Mouse (Mus musculus) lung, adult 18-20 months (tissue): ENCODE measurements around the gene Tulp1.
"Not testable (repeated sequence)": the region's sequence is repeated elsewhere in the genome, so short reads cannot be mapped to it uniquely, and the experiment has no call there.

Experiments used
- DNase-seq, 2 experiments: peaks; one replicate each; pipeline ENCODE4 v3.0.0; 2022; ENCODE audit warnings: mixed read lengths in 2 of 2

Gene Tulp1

DNA sequence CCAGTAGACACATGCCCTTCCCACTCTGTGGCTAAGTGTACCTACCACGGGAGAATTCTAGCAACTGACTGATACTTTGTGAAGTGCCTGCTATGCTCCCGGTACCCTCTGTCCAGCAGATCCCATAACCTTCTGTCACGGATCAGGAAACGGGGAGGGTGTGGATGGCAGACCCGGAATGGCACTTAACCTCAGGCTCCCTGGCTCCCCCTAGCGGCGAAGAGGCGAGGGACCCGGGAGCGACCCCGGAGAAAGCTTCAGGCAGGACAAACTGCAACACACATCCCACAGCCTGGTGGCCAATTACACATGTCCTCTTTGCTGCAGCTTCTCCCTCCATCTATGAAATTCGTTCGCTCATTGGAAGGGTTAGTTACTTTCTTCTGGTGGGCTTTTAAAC is 3.4 kb upstream of the Tulp1 start:
- peak; percentile 84 to 89 for DNase-seq

DNA sequence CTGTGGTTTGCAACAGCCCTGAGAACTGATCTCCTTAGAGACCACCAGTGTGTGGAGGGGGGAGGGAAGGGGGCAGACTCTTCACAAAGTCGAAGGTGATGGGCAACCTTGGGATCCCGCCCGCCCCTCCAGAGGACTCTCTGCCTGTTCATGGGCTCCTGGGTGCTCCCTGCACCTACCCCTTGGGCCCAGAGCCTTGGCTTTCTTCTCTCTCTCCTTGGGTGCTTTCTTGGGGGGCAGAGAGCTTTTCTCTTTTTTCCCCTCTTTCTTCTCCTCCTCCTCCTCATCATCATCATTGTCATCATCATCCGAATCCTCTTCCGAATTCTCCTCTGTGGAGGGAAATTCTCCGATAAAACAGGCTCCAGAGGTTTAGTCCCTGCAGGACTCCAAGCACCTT is 1.5 kb downstream of the Tulp1 start:
- no peak for DNase-seq

DNA sequence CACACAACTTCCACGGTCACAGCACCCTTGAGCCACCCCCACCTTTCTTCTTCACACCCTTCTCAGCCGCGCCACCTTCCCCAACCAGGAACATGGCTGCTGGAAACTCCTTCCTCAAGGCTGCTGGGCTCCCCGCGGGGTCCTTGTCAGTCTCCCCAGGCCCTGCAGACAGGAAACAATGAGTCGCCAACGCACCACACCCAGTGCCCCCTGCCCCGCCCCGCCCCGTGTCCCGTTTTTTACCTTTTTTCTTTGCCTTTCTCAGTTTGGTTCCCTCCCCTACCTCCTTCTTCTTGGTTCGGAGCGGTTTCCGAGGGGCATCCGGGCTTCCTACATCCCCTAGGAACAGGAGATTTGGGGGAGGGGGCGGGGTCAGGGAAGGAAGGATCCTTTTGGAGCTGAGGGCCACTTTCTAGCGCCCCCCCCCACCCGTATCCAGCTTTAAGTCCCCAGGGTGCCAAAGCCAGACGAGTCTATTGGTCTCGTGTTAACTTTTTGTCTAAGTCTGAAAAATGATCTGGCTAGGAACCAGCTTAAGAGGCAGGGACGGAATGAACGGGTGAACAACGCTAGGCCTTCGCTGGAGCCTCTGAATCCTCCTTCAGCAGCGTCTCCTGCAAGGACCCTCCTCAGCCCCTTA is 2.2 kb downstream of the Tulp1 start:
- DNase-seq: no peak

DNA sequence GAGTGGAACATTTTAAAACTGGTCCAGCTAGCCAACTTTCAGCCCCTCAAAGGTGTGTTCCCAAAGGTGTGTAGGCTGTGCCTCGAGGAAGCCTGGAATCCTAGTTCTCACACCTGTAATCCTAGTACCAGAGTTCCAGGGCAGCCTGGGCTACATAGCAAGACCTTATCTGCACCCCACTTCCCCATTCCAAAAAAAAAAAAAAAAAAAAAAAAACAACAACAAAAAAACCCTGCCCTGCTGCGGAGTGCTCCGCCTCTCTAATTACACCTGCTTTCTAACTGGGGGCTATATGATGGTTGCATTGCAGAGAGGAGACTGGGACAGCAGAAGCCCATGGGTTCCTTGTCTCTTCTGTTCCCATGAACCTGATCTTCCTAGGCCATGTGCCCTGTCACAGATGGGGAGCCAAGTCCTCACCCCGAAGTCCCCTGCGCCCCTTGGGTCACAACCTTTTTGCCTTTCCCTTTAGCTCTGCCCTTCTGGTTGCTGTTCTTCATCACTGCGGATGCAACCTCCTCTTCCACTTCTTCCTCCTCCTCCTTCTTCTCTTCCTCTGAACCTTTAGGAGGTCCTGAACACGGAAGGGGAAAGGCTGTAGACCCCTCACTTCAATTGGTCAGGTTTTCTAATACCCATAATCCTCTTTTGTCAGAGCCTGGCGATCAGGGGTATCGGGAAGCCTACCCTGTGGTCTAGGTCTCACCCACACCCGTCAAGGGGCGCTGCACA is 2.9 kb downstream of the Tulp1 start:
- DNase-seq: no peak

DNA sequence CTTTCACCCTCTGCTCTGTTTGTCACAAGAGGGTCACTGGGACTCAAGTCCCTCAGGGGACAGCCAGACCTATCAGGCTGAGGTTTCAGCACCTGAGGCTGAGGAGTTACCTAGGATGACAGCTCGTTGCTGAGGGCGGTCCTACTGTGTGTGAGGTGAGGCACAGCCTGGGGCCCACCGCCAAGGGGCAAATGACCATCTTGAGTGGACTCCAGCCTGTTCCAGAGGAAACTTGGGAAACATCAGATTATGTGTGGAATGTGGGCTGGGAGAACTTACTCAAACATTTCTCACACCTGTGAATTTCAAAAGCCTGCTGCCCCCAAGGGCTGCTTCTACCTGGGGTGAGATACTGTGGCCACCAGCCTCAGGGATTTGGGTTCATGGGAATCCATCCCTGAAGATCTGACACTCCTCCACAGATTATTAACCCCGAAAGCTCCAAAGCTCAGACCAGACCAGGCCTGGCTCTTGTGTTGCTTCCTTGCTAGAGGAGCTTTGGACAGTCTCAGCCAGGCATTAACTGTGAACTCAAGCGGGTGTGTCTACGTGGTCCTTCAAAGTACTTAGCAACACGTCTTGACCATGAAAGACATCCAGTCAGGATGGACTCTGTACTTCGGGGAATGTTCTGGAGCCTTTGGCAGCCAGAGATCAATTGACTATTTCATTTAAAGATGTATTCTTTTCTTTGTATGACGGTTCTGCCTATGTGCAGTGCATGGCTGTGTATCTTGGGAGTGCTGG is 4.3 kb downstream of the Tulp1 start:
- peak; percentile 35 to 63 for DNase-seq

DNA sequence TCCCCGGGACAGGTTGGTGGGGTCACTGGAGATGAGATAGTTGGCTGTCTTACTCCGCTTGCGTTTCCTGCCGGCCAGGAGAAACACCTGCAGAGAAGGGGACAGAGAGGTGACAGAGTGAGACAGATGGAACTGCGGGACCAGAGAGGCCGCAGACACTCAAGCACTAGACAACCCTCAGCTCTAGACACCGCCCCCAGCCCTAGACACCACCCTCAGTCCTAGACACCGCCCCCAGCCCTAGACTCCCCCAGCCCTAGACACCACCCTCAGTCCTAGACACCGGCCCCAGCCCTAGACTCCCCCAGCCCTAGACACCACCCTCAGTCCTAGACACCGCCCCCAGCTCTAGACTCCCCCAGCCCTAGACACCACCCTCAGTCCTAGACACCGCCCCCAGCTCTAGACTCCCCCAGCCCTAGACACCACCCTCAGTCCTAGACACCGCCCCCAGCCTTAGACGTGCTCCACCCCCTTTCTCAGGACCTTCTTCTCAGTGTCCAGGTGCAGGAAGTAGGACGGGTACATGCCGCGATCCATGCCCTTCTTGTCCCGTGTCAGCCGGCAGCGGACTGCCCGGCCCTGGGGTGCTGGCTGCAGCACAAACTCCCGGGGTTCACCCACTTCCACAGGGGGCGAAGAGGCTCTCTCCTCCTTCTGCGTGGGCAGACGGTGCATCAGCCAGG is 6.3 kb downstream of the Tulp1 start:
- not testable (repeated sequence) for DNase-seq

DNA sequence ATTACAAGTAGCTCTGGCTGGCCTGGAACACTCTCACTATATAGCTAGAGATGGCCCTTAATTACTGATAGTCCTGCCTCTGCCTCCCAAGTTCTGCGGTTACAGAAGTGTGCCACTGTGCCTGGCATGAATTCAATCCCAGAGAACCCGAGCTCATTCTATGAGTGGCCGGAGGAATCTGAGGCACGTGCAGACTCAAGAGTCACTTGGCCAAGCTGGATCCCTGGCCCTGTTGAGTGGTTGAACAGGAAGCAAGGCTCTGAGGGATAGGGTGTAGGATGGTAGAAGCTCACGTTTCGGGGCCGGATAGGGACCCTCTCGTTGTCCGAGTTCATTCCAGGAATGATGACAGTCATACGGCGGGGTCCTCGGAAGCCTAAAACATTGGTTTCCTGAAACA is 9.2 kb downstream of the Tulp1 start:
- peak; percentile 89 to 91 for DNase-seq

DNA sequence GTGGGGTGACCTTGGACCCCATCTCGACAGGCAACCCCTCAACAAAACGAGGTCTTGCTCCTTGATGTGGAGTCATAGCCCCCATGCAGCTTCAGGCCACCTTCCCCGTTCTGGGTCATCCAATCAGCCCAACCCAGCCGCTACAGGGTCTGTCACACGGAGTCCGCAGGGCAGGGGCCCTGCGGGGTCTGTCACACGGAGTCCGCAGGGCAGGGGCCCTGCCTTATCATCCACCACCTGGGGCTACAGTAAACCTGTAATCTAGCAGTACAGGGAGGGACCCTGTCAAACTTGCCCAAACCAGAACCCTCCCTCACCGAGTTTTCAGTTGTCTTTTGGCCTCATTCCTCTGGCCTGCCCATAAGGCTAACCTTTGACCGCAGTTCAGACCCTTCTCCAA is 13.0 kb downstream of the Tulp1 start:
- DNase-seq: no peak

DNA sequence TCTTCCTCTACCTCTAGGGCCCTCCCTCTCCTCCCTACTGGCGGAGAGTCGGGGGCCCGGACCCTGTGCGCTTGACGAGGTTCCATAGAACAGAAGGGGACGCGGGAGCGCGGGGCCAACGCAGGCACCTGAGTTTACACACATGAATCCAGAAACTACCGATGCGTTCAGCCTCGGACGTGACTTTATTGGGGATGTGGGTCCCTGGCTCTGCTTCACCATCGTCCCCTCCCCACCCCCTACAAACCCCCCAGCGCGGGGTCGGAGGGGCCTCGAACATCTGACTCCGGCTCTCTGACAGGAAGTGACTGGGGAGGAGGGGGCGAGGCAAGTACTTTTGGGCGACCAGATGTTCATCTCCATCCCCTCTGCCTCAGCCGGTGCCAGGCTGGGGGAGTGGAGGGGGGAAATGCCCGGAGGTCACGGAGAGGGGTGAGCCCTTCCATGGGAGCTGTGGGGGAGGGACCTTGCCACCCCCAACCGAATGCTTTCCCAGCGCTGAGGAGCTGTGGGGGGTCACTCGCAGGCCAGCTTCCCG is 13.6 kb downstream of the Tulp1 start:
- no peak for DNase-seq

DNA sequence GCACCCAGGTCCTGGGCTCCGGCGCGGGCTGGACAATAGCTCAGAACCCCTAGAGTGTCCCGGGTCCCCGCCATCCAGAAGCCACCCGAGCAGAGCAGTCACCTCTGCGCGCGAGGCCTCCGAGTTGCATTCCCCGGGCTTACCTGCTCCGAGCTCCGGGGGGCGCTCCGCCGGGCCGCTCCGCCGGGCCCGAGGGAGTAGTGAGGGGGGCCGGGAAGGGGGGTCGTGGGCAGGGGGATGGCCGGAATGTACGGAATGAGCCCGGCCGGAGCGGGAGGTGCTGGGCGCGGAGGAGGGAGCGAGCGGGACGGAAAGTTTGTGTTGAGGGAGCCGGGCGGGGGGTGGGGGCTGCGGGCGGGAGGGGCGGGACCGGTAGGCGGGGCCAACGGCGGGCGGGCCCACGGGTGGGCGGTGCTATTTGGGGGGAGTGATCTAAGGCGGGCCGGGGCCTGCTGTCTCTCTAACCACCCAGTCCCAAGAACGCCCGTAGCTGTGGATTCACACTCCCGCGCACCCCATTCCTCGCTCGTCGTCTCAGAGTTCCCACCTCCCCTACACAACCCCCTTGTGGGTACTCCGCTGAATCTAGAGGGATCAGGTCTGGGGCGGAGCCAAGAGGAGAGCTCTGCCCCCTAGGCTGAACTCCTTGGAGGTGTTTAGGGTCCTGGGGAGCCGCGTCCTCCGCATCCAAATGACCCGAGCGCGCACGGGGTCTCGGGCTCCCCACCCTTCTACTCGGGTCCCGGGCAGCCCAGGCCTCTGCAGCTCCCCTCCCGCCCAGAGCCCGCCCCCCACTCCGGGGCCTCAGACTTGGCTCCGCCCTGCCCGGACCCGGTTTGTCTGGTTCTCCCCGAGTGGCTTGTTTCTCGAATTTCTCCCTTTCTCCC is 14.3 kb downstream of the Tulp1 start, which contains the start of gene Tead3:
Tead3 (minus strand) TSS at position 352 of the 887 bp plus-strand sequence.
- DNase-seq: peak; percentile 79 to 84

DNA sequence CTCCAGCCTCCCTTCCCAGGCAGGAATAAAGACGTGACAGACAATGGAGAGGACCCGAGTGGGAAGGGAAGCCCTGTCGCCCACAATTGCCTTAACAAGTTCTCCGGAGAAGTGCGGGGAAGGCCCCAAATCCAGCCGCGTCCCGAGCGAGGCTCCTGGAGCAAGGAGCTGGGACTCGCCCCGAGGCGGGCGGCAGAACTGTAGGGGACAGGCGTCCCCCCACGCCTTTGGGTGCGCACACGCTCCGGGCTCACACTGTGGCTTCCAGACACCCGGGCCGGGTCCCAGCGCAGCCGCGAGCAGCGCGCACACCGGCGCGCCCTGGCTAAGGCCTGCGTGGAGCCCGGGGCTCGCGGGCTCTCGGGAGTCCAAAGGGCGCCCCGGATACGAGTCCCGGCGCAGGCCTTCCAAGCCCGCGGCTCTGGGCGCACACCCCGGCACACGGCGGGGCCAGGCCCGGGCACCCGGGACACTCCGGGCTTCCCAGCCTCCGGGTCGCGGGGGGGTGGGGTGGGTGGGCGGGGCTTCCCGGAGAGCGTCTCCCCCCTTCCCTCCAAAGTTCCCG is 15.0 kb downstream of the Tulp1 start:
- DNase-seq: peak in 1 of 2 experiments; percentile 42

DNA sequence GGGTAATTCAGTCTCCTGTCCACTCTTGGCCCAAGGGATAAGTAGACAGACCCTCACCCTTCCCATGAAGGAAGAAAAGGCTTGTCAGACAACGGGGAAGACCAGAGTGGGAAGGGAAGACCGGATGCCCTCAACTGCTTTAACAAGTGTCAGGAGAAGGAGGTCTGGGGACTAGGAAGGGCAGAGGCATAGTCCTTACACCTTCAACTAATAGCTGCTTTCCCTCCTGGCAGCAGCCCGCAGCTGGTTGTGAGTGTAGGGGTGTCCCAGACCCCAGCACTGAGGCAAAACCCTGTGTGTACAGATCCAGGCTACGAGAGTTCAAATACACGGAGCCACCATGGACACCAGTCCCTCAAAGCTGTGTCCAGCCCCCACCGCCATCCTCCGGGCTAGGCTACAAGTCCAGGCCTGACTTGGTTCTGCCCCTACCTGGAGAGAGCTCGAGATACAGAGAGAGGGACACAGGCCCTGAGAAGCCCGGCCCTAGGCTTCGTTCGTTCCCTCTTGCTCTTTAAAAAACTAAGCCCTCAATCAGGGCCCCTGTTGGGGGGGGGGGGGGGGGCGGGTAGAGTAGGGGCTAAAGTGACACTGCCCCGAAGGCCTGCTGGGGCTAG is 15.7 kb downstream of the Tulp1 start:
- no peak for DNase-seq

DNA sequence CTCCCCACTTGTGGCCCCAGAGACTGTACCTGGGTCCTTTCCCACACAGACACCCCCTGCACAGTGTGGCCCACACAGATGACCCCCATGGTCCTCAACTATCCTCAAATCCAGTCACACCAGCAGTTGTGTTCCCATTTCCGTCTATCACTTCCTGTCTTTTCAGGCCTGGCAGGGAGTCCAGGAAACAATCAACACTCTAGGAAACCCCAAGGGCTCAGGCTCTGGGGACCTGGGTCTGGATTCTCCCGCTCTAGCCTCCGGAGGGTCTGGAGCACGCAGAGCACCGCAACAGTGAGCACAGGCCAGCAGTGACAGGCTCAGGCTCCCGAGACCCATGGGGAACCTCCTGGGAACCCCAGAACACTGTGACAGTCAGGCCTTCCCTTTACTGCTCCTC is 16.8 kb downstream of the Tulp1 start:
- DNase-seq: no peak

DNA sequence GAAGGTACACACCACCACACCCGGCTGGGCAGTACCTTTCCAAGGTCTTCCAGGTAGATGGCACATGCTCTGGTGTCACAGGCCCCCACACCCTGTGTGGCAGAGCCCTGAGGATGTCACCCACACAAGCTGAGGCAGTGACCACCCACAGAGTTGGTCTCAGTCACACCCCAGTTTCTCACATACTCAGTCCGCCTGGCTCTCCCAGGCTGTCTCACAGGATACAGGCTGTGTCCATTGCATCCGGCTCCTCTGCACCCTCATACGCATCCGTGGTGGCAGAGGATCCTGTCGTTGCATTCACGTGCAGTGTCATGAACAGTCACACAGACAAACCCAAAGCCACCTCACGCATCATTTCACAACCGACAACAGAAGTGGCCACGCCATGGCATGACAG is 17.7 kb downstream of the Tulp1 start:
- no peak for DNase-seq

DNA sequence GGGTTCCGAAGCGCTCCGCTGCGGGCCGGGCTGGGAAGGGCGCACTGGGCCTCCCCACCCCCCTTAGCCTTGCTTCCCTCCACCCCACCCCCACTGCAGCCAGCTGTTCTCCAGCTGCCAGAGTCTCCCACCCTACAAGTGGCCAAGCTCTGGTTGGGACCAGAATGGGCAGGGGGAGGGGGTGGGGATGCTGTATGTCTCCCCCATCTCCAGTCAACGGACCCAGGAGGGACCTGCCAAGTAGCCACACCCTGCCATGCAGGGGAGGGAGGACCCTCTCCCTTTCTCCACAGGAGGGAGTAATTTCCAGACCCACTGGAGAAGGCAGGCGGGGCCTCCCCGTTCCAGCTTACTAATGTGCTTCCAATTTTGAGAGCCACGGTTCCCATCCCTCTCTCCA is 19.1 kb downstream of the Tulp1 start:
- no peak for DNase-seq

DNA sequence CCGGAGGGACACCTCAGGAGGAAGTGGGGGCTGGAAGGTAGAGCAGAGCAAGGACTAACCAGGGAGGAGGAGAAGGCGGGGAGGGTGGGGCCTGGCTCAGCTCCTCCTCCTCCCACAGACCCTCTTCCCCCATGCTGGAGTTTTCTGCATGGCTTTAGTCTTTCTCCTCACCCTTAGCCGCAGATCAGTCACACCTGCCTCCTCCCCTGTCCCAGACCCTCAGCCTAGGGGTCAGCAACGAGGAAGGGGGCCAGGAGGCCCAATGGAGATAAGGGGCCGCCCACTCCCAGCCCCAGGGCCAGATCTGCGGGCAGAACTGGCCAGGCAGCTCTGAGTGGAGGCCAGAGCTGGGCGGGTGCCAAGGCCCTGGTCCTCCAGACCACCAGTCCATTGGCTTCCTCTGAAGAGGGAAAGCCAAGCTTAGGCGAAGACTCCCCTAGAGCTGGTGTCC is 19.7 kb downstream of the Tulp1 start:
- DNase-seq: no peak

DNA sequence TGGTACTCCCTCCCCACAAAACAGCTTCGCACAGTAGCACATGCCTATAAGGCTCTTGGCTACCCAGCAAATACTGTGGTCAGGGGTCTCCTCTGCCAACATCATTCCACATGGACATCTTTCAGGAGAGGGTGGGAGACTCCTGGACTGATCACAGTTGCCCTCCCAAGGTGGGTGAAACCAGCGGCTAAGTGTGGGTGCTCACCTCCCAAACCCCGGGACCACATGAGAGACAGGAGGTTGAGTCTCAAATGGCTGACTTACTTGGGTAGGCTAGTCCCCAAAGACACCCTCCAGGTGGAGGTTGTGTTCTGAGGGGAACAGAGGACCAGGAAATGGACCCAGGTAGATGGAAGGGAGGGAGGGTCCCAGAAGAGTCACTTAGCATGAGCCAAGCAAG is 20.4 kb downstream of the Tulp1 start:
- no peak for DNase-seq

DNA sequence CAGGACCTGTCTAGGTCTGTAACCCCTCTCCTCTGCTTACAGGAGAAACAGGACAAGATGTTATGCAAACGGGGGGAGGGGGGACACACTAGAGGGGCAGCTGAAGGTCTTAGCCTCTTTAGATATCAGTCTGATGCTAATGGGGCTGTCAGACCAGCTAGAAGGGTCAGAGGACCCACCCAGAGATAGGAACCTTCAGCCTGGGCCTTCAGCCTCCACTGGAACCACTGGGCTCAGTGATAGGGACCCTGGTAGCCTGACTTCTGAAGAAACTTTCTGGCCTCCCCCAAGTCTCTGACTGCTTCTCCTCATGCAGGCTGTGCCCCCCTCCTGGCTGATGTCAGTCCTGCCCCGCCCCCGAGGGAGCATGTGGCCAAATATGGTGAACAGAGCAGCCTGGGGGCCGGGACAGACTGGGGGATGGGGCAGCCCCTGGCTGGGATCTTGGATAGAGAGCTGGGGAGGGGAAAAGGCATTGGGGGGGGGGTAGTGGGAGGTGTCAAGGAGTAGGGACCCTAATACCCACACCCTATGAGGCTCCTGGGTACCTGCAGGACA is 20.9 kb downstream of the Tulp1 start:
- DNase-seq: peak; percentile 35 to 57

DNA sequence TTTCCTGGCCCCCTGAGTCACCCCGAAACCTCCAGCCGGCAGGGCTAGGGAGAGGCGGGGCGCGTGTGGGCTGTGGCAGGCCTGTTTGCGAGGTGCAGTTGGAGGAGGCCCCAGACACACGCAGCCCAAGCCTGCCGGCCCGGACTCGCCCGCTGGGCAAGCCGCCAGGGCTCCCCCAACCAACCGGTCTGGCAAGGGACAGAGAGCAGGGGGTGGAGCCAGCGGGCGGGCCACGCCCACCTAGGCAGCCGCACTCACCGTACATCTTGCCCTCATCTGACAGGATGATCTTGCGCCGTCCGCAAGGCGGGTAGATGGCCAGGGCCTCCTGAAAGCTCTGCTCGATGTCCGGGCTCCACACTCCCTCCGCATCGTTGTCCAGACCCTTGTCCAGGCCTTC is 23.9 kb downstream of the Tulp1 start:
- peak; percentile 93 to 96 for DNase-seq

DNA sequence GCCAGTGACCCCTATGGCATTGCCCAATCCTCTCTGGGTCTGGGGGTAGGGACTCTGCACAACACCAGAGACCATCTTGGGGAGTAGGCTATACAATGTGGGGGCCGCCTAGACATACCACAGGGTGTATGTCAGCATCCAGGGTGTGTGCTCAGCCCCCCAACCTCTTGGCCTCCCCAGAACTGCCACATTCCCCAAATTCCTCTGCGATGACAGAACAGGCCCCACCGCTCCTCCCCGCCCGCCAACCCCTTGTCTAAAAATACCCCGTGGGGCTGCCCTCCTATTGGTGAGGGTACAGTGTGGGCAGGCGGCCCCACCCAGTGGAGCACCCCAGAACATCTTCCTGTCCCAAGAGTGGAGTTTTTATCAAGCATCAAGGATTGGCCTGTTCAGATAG is 24.4 kb downstream of the Tulp1 start:
- DNase-seq: peak; percentile 34 to 38

DNA sequence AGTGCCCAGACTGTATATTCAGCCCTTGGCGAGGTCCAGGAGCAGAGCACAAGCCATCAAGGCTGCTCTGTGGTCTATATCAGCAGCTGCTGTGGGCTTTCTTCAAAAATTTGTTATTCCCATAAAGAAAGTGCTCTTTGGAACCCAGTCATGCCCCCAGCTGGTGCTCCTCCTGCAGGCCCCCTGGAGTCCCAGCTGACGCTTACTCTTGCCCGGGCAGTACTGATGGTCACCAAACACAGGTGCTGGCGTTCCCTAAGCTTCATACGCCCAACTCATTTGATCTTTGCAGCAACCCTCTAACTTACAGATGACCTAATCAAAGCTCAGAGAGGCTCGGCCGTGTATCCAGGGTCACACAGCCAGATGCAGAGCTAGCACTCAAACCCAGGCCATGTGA is 27.5 kb downstream of the Tulp1 start:
- no peak for DNase-seq
